Mouse (Mus musculus) thymus, adult 18-20 months (tissue): ENCODE data around the gene Mymx.

Experiments
- DNase-seq, 2 experiments: peaks; one replicate each; pipeline ENCODE4 v3.0.0; 2022; ENCODE audit warnings: mixed read lengths in 2 of 2

Mymx gene

DNA sequence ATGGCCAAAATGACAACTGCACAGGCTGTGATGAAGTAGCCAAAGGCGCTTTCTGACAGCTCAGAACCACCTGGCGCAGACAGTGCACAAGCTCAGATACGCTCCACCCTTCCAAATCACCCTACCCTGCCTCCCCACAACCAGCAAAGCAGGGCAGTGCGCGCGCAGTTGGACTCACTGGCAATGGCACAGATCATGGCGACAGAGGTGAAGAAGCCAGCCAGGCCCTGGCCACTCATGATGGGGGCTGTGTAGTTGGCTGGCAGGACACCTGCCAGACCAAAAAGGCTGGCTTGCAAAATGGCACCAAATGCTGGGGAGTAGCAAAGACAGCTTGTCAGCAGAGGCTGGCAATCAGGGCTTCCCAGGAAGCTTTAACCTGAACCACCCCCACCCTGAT lies 12.7 kb downstream of the Mymx start:
- no peak for DNase-seq

DNA sequence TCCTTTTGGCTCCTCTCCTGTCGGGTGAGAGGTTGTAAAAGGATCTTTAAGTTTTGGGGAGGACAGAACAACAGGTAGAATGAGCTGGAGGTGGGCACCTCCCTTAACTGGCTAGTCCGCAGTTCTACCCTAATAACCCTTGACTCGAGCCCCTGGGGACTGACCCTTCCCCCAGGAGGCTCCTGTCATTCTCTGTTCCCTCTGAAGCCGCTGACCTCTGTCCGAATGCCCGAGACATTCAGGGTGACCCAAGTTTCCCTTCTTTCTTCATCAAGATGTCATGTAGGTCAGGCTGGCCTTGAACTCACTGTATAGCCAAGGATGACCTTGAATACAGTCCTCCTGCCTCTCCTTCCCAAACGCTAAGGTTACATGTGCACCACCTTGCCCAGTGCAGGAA lies 13.5 kb downstream of the Mymx start:
- DNase-seq: no peak

DNA sequence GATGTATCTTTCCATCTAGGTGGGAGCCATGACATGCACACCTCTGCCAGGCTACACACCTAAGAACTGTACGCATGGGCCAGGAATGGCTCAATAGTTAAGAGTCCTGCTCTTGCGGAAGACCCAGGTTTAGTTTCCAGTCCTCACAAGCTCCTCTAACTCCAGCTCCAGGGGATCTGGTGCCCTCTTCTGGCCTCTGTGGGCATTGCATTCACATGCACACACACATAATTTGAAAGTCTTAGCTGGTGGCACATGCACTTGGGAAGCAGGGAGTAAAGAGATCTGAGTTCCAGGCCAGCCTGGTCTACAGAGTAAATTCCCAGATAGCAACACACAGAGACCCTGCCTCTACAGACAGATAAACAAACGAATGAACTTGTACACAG lies 15.5 kb downstream of the Mymx start:
- no peak for DNase-seq

DNA sequence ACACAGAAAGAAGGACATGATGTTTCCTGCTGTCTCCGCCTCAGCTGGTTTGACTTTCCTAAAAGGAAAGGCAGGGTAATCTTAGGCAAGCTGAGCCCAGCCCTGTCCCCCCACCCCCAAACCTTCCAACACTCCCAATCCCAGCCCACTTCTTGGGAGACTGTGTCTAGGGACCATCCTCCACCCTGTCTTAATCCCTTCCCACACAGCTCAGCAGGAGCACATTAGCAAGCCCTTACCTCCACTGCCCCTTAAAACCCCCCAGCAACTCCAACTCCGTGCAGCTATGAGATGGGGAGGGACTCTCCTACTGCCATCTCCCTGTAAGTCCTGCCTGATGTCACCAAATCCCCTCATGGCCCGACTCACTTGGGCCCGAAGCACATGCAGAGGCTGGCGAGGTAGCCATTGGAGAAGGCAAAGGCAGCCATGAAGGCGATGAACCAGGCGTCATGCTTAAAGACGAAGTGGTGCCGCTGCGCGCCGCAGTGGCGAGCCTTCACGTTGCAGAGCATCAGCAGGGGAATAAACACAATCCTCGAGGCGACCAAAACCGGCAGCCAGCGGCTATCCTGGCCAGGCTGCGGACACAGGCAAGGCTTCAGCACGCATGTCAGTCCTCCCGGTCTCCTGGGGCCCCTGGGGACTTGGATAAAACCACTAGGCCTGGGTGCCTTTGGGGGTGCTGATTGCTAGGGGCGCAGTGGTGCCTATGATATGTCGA lies 16.0 kb downstream of the Mymx start:
- DNase-seq: no peak

DNA sequence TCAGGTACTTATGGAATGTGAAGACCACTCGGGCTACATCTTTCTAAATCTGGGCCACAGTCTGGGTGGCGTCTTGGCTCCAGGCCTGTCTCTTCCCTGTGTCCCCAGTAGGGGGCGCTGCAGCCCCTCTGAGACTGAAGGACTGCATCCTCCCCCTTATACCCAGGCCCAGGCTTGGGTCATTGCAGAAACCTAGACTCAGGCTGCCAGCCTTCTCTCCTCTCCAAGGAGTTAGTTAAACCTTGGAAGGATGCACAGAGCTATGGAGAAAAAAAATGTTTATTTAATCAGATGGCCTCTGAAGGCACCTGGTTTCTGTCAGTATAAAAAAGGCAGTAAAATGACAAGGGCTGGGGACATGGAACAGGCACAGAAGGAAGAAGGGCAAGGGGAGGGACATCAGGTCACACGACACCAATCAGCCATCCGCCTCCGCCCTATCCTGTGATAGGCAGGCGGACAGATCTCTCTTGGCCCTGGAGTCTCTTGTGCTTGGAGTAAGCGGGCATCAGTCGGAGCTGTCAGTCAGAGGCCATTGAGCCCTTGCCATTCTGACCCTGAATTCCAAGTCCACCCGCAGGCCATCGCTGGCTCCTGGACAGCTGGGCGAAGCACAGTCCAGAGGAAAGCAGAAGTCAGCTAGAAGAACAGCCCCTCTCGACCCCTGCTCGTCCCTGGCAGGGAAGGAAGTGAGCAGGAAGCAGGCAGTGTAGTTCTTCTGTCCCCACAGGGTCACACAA lies 16.8 kb downstream of the Mymx start:
- peak in 1 of 2 experiments; percentile 54 for DNase-seq

DNA sequence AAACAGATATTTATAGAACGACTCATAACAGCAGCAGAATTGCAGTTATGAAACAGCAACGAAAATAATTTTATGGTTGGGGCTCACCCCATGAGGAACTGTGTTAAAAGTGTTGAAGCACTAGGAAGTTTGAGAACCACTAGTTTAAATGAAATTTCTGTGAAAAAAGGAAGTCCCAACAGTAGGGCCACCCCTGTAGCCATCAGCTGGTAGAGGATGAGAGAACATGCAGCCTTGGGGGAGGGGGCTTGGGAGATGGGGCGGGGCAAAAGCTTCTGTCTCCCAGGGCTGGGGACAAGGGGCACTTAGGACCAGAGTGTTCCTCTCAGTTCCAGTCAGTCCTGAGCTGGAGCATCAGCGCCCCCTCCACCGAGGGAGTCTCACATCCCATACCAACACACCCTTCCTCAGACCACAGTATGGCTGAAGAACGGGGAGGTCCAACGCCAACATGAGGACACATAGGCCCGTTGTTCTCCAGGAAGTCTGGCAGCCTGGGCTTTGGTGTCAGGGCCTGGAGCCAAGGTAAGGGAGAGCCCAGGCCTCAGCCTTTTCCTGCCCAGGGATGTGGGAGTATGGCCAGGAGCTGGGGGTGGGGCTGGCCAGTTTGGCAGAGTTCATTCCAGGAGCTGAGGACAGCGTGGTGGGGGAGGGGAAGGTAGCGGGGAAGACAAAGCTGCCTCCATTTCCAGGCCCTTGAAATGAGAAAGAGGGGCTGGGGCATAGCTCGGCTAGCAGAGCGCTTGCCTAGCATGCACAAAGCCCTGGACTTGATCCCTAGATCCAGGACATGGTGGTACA lies 17.6 kb downstream of the Mymx start:
- DNase-seq: peak in 1 of 2 experiments; percentile 46

DNA sequence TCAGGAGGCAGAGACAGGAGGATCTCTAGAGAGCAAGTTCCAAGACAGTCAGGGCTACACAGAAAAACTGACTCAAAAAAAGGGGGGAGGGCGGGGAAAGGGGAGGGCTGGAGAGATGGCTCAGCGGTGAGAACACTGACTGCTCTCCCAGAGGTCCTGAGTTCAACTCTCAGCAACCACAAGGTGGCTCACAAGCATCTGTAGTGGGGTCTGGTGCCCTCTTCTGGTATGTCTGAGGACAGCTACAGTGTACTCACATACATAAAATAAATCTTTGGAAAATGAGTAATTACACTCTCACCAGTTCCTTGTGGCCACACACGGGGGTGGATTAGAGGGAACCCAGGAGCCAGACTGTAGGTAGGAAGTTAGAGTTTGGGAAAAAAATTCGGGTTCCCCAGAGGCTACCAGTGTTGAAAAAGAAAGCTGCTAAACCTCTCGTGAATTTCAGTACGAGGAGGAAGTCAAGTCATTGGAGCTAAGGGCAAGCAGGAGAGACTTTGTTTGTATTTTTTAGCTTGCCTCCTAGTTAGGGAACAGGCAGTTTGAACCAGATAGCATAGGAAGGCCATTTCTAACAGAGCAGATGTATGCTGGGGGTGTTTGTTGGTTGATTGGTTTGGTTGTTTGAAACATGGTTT lies 19.1 kb downstream of the Mymx start:
- DNase-seq: no peak

DNA sequence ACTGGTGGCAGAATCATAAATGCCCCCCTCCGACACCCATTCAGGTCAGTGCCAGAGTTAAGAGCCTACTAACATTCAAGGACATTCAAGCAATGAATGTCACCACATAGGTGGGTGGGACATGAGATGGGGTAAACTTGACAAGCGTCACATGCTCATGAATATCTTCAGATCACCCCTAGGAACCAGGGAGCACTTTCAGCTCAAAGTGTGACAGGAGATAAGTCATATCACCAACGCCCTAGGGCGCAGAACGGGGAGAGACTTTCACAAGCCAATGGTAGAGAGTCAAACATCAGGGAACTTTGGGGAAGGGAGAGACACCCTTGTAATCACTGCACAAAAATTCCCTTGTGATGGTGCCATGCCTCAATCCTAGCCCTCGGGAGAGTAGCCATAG lies 19.7 kb downstream of the Mymx start:
- DNase-seq: no peak

DNA sequence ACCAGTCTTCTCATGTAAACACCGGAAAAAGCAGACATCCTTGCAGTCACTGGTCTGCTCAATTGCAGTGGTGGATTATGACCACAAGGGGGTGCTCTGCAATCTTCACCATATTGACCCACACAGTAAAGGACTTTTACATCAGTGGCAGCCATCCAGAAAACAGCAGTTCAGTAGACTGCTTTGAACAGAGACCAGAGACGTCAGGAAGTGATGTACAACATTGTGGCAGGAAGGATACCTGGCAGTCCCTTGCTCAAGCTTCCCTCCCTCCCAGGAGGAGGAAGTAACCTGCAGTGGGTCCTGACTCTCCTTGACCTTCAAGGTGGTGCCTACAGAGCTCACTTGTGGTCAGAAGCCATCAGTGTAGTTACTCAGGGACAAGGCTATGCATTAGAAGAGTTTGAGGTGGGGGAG lies 20.3 kb downstream of the Mymx start:
- DNase-seq: peak in 1 of 2 experiments; percentile 50

DNA sequence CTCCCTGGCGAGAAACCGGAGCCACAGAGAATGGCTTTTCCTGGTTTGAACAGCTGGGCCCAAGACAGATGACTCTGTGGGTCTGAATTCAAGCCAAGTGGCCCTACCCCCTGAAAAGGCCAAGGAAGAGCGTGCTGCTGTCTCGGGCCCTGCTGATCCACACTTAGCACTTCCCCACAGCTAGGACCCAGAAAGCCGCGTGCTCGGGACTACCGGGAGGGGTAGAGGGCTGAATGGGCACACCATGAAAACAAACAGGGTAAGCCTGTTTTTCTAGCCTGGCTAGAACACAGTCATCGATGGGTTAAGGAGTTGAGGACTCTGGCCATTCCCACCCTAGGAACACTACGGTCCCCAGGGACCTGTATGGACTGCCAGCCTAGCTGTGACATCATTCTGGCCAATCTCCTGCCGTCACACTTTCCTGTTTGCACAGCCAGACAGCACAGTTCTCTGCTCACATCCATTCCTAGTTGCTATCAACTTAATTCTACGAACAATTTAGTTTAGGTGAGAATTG lies 20.9 kb downstream of the Mymx start:
- no peak for DNase-seq

DNA sequence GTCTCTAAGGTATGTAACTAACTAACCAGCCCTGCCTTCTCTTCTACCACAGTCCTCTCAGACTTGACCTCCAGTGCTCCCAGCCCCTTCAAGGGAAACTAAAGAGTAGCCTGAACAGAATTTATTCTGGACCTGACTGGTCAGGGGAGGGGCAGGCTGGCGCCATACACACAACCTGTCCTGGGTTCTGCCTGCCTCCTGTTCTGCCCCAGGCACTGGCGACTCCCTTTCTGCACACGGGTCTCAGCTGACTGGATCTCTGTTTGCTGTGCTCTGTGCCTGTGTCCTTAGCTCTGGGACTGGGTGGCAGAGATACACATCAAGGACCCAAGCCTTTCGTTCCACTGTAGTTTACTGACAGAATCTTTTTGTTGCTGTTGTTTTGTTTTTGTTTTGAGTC lies 22.3 kb downstream of the Mymx start:
- DNase-seq: no peak

DNA sequence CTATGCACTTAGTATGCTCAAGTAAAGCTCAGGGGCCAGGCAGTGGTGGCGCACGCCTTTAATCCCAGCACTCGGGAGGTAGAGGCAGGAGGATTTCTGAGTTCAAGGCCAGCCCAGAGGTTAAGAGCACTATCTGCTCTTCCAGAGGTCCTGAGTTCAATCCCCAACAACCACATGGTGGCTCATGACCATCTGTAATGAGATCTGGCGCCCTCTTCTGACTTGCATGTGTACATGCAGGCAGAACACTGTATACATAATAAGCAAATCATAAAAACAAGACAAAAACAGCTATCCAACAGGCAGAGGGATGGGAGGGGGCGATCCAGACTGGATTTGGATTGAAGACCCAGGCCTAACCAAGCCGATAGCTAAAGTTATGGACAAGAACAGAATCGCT lies 23.1 kb downstream of the Mymx start:
- no peak for DNase-seq

DNA sequence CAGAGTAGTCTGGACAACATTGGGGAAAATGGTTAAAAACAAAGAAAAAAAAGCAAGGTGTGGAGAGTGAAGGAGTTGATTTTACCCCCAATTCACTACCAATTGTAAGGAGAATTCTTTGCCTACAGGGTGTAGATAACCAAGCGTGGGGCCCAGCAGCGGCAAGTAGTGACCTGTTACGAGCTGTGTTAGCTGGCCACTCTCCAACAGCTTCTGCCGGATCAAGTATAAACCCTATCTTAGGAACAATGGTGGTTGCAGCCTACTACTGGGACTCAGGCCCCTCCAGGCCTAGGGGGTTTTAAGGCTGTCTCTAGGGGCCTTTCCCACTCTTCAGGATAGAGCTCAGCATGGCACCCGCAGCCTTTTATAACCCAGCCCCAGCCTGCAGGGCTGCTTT lies 23.7 kb downstream of the Mymx start:
- no peak for DNase-seq

DNA sequence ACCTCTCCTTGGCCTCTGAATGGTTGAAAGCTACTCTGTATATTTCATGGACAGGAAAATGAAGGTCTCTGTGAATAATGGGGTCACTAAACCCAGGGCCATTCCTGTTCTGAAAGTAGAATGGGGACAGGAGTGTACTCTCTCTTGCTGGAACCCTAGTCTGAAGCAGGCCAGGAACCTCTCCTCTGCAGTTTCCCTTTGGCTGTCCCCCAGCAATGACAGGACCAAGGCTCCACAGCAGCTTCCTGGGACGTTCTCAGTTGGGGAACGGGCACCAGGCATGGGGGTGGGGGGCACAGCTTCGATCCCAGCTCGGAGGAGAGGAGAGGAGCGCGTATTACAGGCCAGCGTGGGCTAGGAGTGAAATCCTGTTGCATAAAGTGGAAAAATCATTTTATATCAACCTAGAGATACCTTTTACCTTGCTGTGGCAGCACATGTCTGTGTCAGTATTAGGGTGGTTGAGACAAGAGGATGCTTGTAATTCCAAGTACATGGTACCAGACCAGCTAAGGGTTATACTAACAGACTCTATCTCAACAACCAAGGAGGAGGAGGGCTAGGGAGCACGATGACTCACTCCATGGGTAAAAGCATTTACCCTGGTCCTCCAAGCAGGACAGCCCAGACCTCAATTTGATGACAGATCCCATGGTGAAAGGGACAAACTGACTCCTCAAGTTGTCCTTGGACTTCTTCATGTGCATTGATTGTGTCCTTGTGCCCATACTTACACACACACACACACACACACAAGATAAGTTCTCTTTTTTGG lies 26.6 kb downstream of the Mymx start:
- no peak for DNase-seq

DNA sequence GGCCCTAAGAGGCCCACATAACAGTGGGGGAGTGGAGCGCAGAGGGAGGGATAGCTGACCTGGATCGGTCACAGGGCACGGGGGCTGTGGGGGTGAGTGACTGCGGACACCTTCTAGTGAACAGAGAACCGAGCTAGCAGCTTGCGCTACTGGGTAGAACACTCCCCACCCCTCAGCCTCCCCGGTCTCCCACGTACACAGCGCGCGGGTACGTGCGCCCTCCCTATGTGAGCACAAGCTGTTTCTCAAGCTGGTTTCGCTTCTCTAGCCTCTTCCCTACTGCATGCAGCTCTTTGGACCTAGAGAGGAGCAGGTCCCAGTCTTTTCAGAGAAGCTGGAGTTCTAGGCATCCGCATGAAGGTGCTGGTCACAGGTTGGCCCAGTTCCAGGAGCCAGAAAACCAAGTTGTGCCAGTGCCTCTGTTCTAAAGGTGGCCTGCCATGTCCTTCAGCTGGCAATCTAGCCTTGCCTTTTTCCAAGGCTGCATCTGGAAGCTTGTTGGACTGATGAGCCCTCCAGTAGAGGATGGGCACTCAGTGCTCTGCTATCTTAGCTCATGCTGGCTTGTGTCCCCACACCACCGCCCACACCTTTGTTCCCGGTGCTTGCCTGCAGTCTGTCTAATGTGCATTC lies 27.7 kb downstream of the Mymx start:
- peak; percentile 71 to 83 for DNase-seq

DNA sequence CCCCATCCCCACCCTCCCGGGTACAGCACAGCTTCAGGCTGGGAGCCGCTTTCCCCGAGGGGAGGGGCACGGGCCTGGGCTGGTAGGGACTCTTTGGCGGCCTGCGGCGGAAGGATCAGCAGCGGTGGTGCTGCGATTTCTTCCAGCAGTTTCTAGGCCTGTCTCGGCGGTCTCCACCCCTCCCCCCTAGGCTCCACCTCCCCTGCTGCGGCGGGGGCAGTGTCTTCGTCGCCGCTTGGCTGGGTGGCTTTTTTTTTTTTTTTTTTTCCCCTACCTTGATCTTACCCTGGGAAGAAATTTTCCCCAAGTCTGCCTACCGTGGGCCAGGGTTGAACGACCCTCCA lies 28.1 kb downstream of the Mymx start:
- peak; percentile 95 to 97 for DNase-seq

DNA sequence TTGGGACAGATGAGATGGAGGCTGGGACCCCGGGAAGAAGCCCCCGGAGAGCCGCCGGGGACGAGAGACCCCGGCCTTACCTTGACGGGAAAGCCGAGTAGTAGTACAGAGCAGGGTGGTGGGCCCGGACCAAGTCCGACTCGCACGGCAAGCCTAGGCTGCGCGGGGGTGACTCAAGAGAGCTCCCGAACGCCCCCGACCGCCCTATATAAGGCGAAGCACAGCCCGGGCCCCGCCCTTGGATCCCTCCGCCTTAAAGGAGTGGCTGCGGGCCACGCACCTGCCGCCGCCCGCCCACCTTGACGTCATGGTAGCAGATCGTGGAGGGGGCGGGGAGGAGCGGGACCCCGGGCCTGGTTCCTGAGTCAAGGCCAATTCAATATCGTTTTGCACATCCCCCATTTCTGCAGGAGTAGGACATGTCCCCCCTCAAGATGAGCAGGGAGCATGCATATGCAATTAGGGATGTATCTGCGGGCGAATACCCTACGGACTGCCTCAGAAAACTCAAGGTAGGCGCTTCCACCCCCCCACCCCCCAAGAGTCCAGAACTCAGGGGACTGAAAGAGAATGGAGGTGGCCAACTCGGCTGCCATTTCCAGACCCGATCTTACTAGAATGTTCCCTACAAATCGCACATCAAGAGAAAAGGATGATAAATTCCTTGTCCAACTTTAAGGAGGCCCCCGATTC lies 28.7 kb downstream of the Mymx start, which contains the start of gene Hsp90ab1:
Gene Hsp90ab1 (minus strand): TSS at position 185 of the 693 bp plus-strand sequence.
- DNase-seq: peak; percentile 98 to 99

DNA sequence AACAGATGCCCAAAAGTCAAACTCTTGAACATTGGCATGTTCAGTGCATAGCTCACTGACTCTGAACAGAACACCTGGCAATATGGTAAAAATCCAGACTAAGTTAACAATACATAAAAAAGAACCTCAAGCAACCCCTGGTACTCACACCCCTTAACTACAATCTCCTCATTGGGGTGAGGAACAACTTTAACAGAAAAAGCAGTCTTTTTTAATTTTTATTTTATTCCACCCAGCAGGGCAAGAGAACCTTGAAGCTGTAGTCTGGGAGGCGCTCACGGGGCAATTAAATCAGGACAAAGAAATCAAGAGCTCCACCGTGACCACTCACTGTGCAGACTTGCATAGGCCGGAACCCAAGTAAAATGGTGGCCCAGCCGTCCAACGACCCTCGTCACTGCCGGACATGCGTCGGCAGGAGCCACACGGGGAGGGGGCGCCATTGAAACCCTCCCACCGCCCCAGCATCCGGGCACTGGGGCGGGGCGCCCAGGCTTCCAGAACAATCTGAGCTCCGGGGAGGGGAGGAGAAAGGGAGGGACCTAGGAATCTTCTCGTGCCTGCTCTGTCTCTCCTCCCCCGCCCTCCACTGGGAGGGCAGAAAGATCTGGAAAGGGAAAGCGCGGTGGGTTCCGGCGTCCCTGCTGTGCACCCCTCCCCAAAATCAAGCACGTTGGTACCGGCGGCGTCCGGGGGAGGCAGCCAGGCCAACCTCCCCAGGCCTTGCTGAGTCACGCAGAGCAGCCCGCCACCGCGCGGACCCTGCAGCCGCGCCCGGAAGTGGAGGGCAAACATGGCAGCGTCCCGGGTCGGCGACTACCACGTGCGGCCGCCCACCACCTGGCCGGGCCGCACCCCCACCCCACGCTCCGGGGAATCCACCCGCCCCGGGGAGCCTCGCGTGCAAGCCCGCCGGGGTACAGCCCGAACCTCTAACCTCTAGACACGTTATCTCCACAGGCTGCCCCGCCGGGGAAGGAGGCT lies 29.5 kb downstream of the Mymx start:
- peak; percentile 65 to 75 for DNase-seq

DNA sequence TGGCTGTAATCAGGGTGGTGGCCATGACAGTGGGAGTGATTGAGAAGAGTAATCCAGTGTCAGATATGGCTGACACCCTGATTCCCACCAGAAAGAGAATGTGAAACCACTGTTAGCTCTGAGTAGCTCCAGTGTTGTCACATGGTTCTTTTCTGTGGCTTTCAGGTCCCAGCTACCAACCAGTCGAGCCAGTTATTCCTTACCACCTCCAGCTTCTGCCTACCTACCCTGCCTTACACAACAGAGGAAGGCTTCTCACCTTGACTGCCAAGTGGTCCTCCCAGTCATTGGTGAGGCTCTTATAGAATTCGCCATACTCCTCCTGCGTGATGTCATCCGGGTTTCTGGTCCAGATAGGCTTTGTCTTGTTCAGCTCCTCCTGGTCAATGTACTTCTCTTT lies 31.9 kb downstream of the Mymx start:
- DNase-seq: no peak

DNA sequence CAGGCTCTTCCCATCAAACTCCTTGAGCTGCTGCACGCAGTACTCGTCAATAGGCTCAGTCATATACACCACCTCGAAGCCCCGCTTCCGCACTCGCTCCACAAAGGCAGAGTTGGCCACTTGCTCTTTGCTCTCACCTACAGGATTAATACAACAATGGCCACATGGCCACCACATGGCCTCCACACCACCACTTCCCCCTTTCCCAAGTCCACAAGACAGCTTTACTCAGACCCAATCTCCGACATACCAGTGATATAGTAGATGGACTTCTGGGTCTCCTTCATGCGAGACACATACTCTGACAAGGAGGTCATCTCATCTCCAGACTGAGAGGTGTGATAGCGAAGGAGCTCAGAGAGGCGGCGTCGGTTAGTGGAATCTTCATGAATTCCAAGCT lies 32.9 kb downstream of the Mymx start:
- no peak for DNase-seq
